Mouse (Mus musculus) lung, postnatal 0 days (tissue): ENCODE measurements around the gene Cabp7.

ENCODE experiments used
- CTCF ChIP-seq: IDR thresholded peaks from 2 replicates; pipeline ENCODE4 v1.5.1; 2016; ENCODE audit warnings: antibody characterized with exemption, mild to moderate bottlenecking
- EP300 ChIP-seq: IDR thresholded peaks from 2 replicates; pipeline ENCODE4 v1.6.1; 2016; ENCODE audit warnings: antibody characterized with exemption, mild to moderate bottlenecking, control low read depth

DNA sequence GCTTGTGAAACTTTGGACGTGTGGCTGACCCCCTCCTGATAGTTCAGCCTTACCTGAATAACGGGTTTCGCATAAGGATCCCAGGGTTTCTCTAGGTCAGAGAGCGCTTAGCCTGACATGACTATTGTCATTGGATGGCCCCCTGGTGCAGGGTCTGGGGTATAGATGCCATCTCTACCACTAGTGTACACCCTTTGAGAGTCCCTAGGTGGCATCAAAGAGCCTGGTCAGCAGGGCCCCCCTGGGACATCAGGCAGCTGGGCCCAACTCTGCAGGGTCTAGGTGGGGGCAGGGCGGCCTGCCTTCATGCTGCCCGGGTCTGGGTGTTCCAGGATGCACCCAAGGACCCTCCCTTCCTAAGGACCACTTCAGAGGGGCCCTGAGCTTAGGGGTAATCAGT lies 10.2 kb downstream of the Cabp7 start:
- TF ChIP-seq CTCF (peak; percentile 26), EP300 (no peak)
